8 mouse cellular contexts compared by ENCODE assay signal in genomic region chr2:18217867-18218266, GRCm38 (mm10).
DNase-seq lines count a peak whose midpoint lies in the region; ATAC-seq and TF ChIP-seq lines count a peak whose summit lies in the region.

No protein-coding gene starts in this region.

- H3K36me3 ChIP-seq in embryonic facial prominence, embryonic 12.5 days = peaks cover 64% of the 10 kb centered on the region
- H3K36me3 ChIP-seq in hindbrain, embryonic 15.5 days = peaks cover 28% of the 10 kb centered on the region
- H3K36me3 ChIP-seq in liver, embryonic 11.5 days (ENCODE audit: control insufficient read depth, insufficient read depth, low read length) = peaks cover 33% of the 10 kb centered on the region; the same call in 1 of the 2 replicates
- H3K36me3 ChIP-seq in thymus, adult 2 months (ENCODE audit: control insufficient read depth, insufficient read depth, low read length) = peaks cover 41% of the 10 kb centered on the region

- no peak for TF ChIP-seq POLR2A in cerebellum, adult 2 months (IDR thresholded peaks at IDR 0.05; ENCODE audit: borderline replicate concordance, insufficient read depth, low read length)
- no peak for TF ChIP-seq POLR2A in thymus, adult 2 months (IDR thresholded peaks at IDR 0.05; ENCODE audit: control insufficient read depth, extremely low read depth, insufficient read depth, low read length, poor library complexity)

- H3K27ac ChIP-seq in layer of hippocampus, adult 2 months = peak overlapping the region; percentile 62
- peak overlapping the region; percentile 84 for H3K27ac ChIP-seq in cerebellum, adult 2 months (ENCODE audit: insufficient read depth, low read length)
- no peak overlapping the region for H3K27ac ChIP-seq in embryonic facial prominence, embryonic 12.5 days
- no peak overlapping the region for H3K27ac ChIP-seq in hindbrain, embryonic 15.5 days (replicated peaks)
- H3K27ac ChIP-seq in liver, embryonic 11.5 days (ENCODE audit: low read depth, low read length) = no peak overlapping the region
- no peak overlapping the region for H3K27ac ChIP-seq in thymus, adult 2 months (ENCODE audit: control insufficient read depth, insufficient read depth, low read length)

- 0 out of 2 replicates have a peak, but pooled peaks have one; percentile 11 for ATAC-seq in embryonic facial prominence, embryonic 12.5 days (ENCODE audit: insufficient number of reproducible peaks, insufficient read depth, low FRiP score, low TSS enrichment)
- ATAC-seq in hindbrain, embryonic 15.5 days (ENCODE audit: low FRiP score, low read depth) = peak; percentile 71
- no peak for ATAC-seq in liver, embryonic 11.5 days (replicated peaks; ENCODE audit: low FRiP score)

- H3K4me1 ChIP-seq in cerebellum, adult 2 months (ENCODE audit: control insufficient read depth, insufficient read depth, low read length) = peaks cover 28% of the 10 kb centered on the region
- H3K4me1 ChIP-seq in embryonic facial prominence, embryonic 12.5 days = no peaks in the 10 kb centered on the region
- 0 out of 2 replicates have a peak, but pooled peaks cover 5% of the 10 kb centered on the region for H3K4me1 ChIP-seq in hindbrain, embryonic 15.5 days (replicated peaks)
- no peaks in the 10 kb centered on the region for H3K4me1 ChIP-seq in liver, embryonic 11.5 days (replicated peaks; ENCODE audit: control insufficient read depth, insufficient read depth, low read length)
- no peaks in the 10 kb centered on the region for H3K4me1 ChIP-seq in thymus, adult 2 months (replicated peaks; ENCODE audit: control insufficient read depth, insufficient read depth, low read length)

- no peaks in the 10 kb centered on the region for H3K27me3 ChIP-seq in cerebellum, adult 2 months (ENCODE audit: control insufficient read depth, insufficient read depth, low read length)
- H3K27me3 ChIP-seq in embryonic facial prominence, embryonic 12.5 days = no peaks in the 10 kb centered on the region
- H3K27me3 ChIP-seq in hindbrain, embryonic 15.5 days = no peaks in the 10 kb centered on the region
- no peaks in the 10 kb centered on the region for H3K27me3 ChIP-seq in liver, embryonic 11.5 days (replicated peaks; ENCODE audit: control insufficient read depth, insufficient read depth, low read length)
- H3K27me3 ChIP-seq in thymus, adult 2 months (ENCODE audit: control insufficient read depth, insufficient read depth, low read length) = no peaks in the 10 kb centered on the region

- H3K4me3 ChIP-seq in layer of hippocampus, adult 2 months = no peak overlapping the region
- no peak overlapping the region for H3K4me3 ChIP-seq in cerebellum, adult 2 months (replicated peaks; ENCODE audit: insufficient read depth, low read depth, low read length)
- H3K4me3 ChIP-seq in embryonic facial prominence, embryonic 12.5 days = no peak overlapping the region
- no peak overlapping the region for H3K4me3 ChIP-seq in hindbrain, embryonic 15.5 days
- H3K4me3 ChIP-seq in liver, embryonic 11.5 days (ENCODE audit: low read depth, low read length) = no peak overlapping the region
- no peak overlapping the region for H3K4me3 ChIP-seq in thymus, adult 2 months (ENCODE audit: control insufficient read depth, insufficient read depth, low read length)

- peak; percentile 56 for TF ChIP-seq CTCF in layer of hippocampus, adult 2 months (conservative IDR thresholded peaks at IDR 0.05)
- TF ChIP-seq CTCF in cerebellum, adult 2 months (IDR thresholded peaks at IDR 0.05; ENCODE audit: borderline replicate concordance, insufficient read depth, low read depth, low read length) = peak; percentile 84
- TF ChIP-seq CTCF in thymus, adult 2 months (IDR thresholded peaks at IDR 0.05; ENCODE audit: borderline replicate concordance, control insufficient read depth, extremely low read depth, insufficient read depth, low read length, poor library complexity) = no peak

- no peak overlapping the region for H3K4me2 ChIP-seq in embryonic facial prominence, embryonic 12.5 days (replicated peaks)
- H3K4me2 ChIP-seq in hindbrain, embryonic 15.5 days = no peak overlapping the region
- no peak overlapping the region for H3K4me2 ChIP-seq in liver, embryonic 11.5 days

- no peak for DNase-seq in layer of hippocampus, adult 2 months (ENCODE audit: low spot score in 2 of 2)
- DNase-seq in layer of hippocampus, postnatal 25 days (ENCODE audit: extremely low spot score in 1 of 2, low spot score in 1 of 2) = no peak
- DNase-seq in cerebellum, adult 2 months = peak; percentile 92 to 95
- no peak for DNase-seq in adrenal gland, postnatal 10 days
- DNase-seq in liver, embryonic 11.5 days (ENCODE audit: low spot score) = no peak
- no peak for DNase-seq in thymus, adult 2 months

- H3K9me3 ChIP-seq in embryonic facial prominence, embryonic 12.5 days = no peaks in the 10 kb centered on the region
- H3K9me3 ChIP-seq in hindbrain, embryonic 15.5 days = no peaks in the 10 kb centered on the region
- H3K9me3 ChIP-seq in liver, embryonic 11.5 days (ENCODE audit: control insufficient read depth, low read length) = no peaks in the 10 kb centered on the region

- H3K9ac ChIP-seq in embryonic facial prominence, embryonic 12.5 days = no peak overlapping the region
- no peak overlapping the region for H3K9ac ChIP-seq in hindbrain, embryonic 15.5 days
- no peak overlapping the region for H3K9ac ChIP-seq in liver, embryonic 11.5 days (ENCODE audit: low read depth, low read length)

- 20% methylated on average over 3 of the region's 3 CpGs for whole genome bisulfite sequencing in cerebellum, adult 2 months
- 65% methylated on average over 3 of the region's 3 CpGs for WGBS in embryonic facial prominence, embryonic 12.5 days
- 70% methylated on average over 3 of the region's 3 CpGs for WGBS in hindbrain, embryonic 15.5 days
- WGBS in liver, embryonic 11.5 days = 82% methylated on average over 3 of the region's 3 CpGs
- WGBS in thymus, adult 2 months = 99% methylated on average over 3 of the region's 3 CpGs

Comparison
In these comparisons a context has a peak if more than half of its experiments do, and no peak if none do; other contexts are left out.
1. DNase-seq: peak in cerebellum, adult 2 months (2 of 2); none in layer of hippocampus, adult 2 months (0 of 2), layer of hippocampus, postnatal 25 days (0 of 2), adrenal gland, postnatal 10 days (single experiment), liver, embryonic 11.5 days (single experiment) and thymus, adult 2 months (single experiment).
2. H3K27ac ChIP-seq: peak in layer of hippocampus, adult 2 months (single experiment) and cerebellum, adult 2 months (single experiment); none in embryonic facial prominence, embryonic 12.5 days (single experiment), hindbrain, embryonic 15.5 days (single experiment), liver, embryonic 11.5 days (single experiment) and thymus, adult 2 months (single experiment).